Mouse (Mus musculus) splenic B cell, adult 2 months (primary cell): ENCODE measurements at regions not wholly inside any gene's neighbourhood (a gene's known extent, or its start where the extent isn't known, plus 50 kb on each side); places are given as distances from the start of the nearest gene placed in this dataset.
"Not testable (repeated sequence)": the region's sequence is repeated elsewhere in the genome, so short reads cannot be mapped to it uniquely, and the experiment has no call there.

Experiments used
- DNase-seq: peaks from one replicate; pipeline ENCODE4 v3.0.0-alpha.2; 2011; ENCODE audit warnings: low read depth, low spot score
- H3K27me3 ChIP-seq: 2 replicates; pipeline ENCODE4 v1.6.1; 2012; ENCODE audit warnings: mild to moderate bottlenecking, low read length, moderate library complexity, mixed read lengths; ENCODE audit not compliant: control insufficient read depth, poor library complexity, insufficient read depth, severe bottlenecking
- H3K36me3 ChIP-seq: 2 replicates; pipeline ENCODE4 v1.6.1; 2012; ENCODE audit warnings: mild to moderate bottlenecking, low read length, moderate library complexity, mixed read lengths; ENCODE audit not compliant: control insufficient read depth, poor library complexity, insufficient read depth, severe bottlenecking

- Histone ChIP-seq H3K36me3 (no peaks in the 10 kb centered on the region), H3K27me3 (no peaks in the 10 kb centered on the region)
- peak; percentile 35 for DNase-seq
Observed at GRCm38 (mm10) chr13:42000966-42001365, 50.9 kb upstream of the Hivep1 start.

- DNase-seq = no peak
- H3K27me3 ChIP-seq = no peaks in the 10 kb centered on the region
- no peaks in the 10 kb centered on the region for H3K36me3 ChIP-seq
Observed at GRCm38 (mm10) chr13:41997883-41998282, 53.9 kb upstream of the Hivep1 start.

GRCm38 (mm10) chr13:41994126-41994525 lies 57.7 kb upstream of the Hivep1 start:
- no peak for DNase-seq
- Histone ChIP-seq H3K27me3 (no peaks in the 10 kb centered on the region), H3K36me3 (no peaks in the 10 kb centered on the region)

GRCm38 (mm10) chr13:41975918-41976317 lies 75.9 kb upstream of the Hivep1 start:
- Histone ChIP-seq H3K36me3 (no peaks in the 10 kb centered on the region), H3K27me3 (no peaks in the 10 kb centered on the region)
- DNase-seq = peak; percentile 6

GRCm38 (mm10) chr13:41962915-41963314 lies 88.9 kb upstream of the Hivep1 start:
- Histone ChIP-seq H3K27me3 (no peaks in the 10 kb centered on the region), H3K36me3 (no peaks in the 10 kb centered on the region)
- DNase-seq = no peak

GRCm38 (mm10) chr13:41960960-41961359 lies 90.9 kb upstream of the Hivep1 start:
- H3K36me3 ChIP-seq, H3K27me3 ChIP-seq, DNase-seq: not testable (repeated sequence)

GRCm38 (mm10) chr13:41957932-41958331 lies 93.9 kb upstream of the Hivep1 start:
- no peaks in the 10 kb centered on the region for H3K27me3 ChIP-seq
- no peak for DNase-seq
- no peaks in the 10 kb centered on the region for H3K36me3 ChIP-seq

- H3K27me3 ChIP-seq = no peaks in the 10 kb centered on the region
- no peak for DNase-seq
- no peaks in the 10 kb centered on the region for H3K36me3 ChIP-seq
Observed at GRCm38 (mm10) chr13:41955884-41956283, 95.9 kb upstream of the Hivep1 start.

GRCm38 (mm10) chr13:41955198-41955597 lies 96.6 kb upstream of the Hivep1 start:
- Histone ChIP-seq H3K36me3 (no peaks in the 10 kb centered on the region), H3K27me3 (no peaks in the 10 kb centered on the region)
- DNase-seq = no peak

GRCm38 (mm10) chr13:41952453-41952852 lies 99.4 kb upstream of the Hivep1 start:
- DNase-seq = no peak
- H3K36me3 ChIP-seq = no peaks in the 10 kb centered on the region
- no peaks in the 10 kb centered on the region for H3K27me3 ChIP-seq

GRCm38 (mm10) chr13:41948241-41948640 lies 100.8 kb upstream of the Adtrp start:
- DNase-seq = peak; percentile 14
- H3K27me3 ChIP-seq = no peaks in the 10 kb centered on the region

GRCm38 (mm10) chr13:41932313-41933100 lies 85.0 kb upstream of the Adtrp start:
- DNase-seq = peak; percentile 59
- H3K27me3 ChIP-seq = no peaks in the 10 kb centered on the region; the same call in 1 of the 2 replicates
- no peaks in the 10 kb centered on the region for H3K36me3 ChIP-seq

More at GRCm38 (mm10) chr13:41948241-41948640, 100.8 kb upstream of the Adtrp start:
- no peaks in the 10 kb centered on the region for H3K36me3 ChIP-seq

GRCm38 (mm10) chr13:41929768-41930167 lies 82.3 kb upstream of the Adtrp start:
- DNase-seq = peak; percentile 16
- H3K36me3 ChIP-seq = no peaks in the 10 kb centered on the region
- no peaks in the 10 kb centered on the region; the same call in 1 of the 2 replicates for H3K27me3 ChIP-seq

- not testable (repeated sequence) for DNase-seq, H3K27me3 ChIP-seq, H3K36me3 ChIP-seq
Observed at GRCm38 (mm10) chr13:41925851-41926250, 78.4 kb upstream of the Adtrp start.

- no peak for DNase-seq
- H3K36me3 ChIP-seq = no peaks in the 10 kb centered on the region
- H3K27me3 ChIP-seq = no peaks in the 10 kb centered on the region
Observed at GRCm38 (mm10) chr13:41925211-41925610, 77.7 kb upstream of the Adtrp start.

GRCm38 (mm10) chr13:41921178-41921577 lies 73.7 kb upstream of the Adtrp start:
- no peaks in the 10 kb centered on the region for H3K27me3 ChIP-seq
- DNase-seq = no peak

More at GRCm38 (mm10) chr13:41921178-41921577, 73.7 kb upstream of the Adtrp start:
- H3K36me3 ChIP-seq = no peaks in the 10 kb centered on the region
